Mouse (Mus musculus) forebrain, embryonic 14.5 days (tissue): ENCODE measurements around the gene Blvrb. TPM values are rescaled to one million over a fixed set of nuclear protein-coding genes. Genes with fewer than 3 reads are reported as not detected.

Source experiments
- ATAC-seq: fragments of 200-750 bp; cut with Nextera tagmentation; 2 replicates; pipeline ENCODE4 v1.8.0; 2017; ENCODE audit warnings: mild to moderate bottlenecking, moderate library complexity
- DNase-seq: peaks from one replicate; pipeline ENCODE4 v3.0.0-alpha.2; 2015; ENCODE audit warnings: low spot score
- H3K27ac ChIP-seq: fragments of 300-500 bp; sonication (generic); 2 replicates; pipeline ENCODE4 v1.5.1; 2014; ENCODE audit warnings: low read depth, mild to moderate bottlenecking, control low read depth, low read length, moderate library complexity
- H3K27me3 ChIP-seq: fragments of 300-500 bp; sonication (generic); replicated peaks from 2 replicates; pipeline ENCODE4 v1.6.1; 2014; ENCODE audit warnings: low read length, control low read depth, mixed read lengths; ENCODE audit not compliant: control insufficient read depth, insufficient read depth
- H3K36me3 ChIP-seq: fragments of 300-500 bp; sonication (generic); 2 replicates; pipeline ENCODE4 v1.6.1; 2014; ENCODE audit warnings: low read length, control low read depth; ENCODE audit not compliant: control insufficient read depth, insufficient read depth
- H3K4me1 ChIP-seq: fragments of 300-500 bp; sonication (generic); 2 replicates; pipeline ENCODE4 v1.6.1; 2014; ENCODE audit warnings: antibody characterized with exemption, low read length, control low read depth; ENCODE audit not compliant: control insufficient read depth, insufficient read depth
- H3K4me2 ChIP-seq: fragments of 300-500 bp; sonication (generic); 2 replicates; pipeline ENCODE4 v1.6.1; 2014; ENCODE audit warnings: mild to moderate bottlenecking, control low read depth, low read length
- H3K4me3 ChIP-seq: fragments of 300-500 bp; sonication (generic); 2 replicates; pipeline ENCODE4 v1.5.1; 2014; ENCODE audit warnings: low read depth, low read length, control low read depth
- H3K9ac ChIP-seq: fragments of 300-500 bp; sonication (generic); 2 replicates; pipeline ENCODE4 v1.6.1; 2014; ENCODE audit warnings: mild to moderate bottlenecking, low read length, control low read depth, moderate library complexity
- H3K9me3 ChIP-seq: fragments of 300-500 bp; sonication (generic); replicated peaks from 2 replicates; pipeline ENCODE4 v1.6.1; 2016; ENCODE audit warnings: low read length, control low read depth, mixed read lengths; ENCODE audit not compliant: control insufficient read depth
- WGBS: fragments of 180-500 bp; shearing (Covaris S2); extraction: QIAGEN DNeasy Blood & Tissue Kit; methylation state at CpG from one replicate; pipeline ENCODE4 v1.1.7; 2014; 5-methylcytosine and 5-hydroxymethylcytosine counted together
- polyA plus RNA-seq: library from polyadenylated mRNA; unstranded; fragments of >200 nt; fragmentation: Nextera tagmentation; extraction: Ambion mirVana; gene quantifications from 2 replicates; pipeline ENCODE4 v1.2.1, GENCODE M21; 2014

Blvrb gene
- polyA plus RNA-seq, 1 experiment from 2014 or later: 23.7 TPM

- H3K27ac ChIP-seq: peak overlapping the region; percentile 82
- H3K4me2 ChIP-seq: peak overlapping the region; percentile 90
- no peaks in the 10 kb centered on the region for H3K27me3 ChIP-seq
- peak; percentile 99 for DNase-seq
- ATAC-seq: peak; percentile 92
- peaks cover 3% of the 10 kb centered on the region; the same call in 1 of the 2 replicates for H3K4me1 ChIP-seq
- peaks cover 13% of the 10 kb centered on the region for H3K36me3 ChIP-seq
- H3K9me3 ChIP-seq: no peaks in the 10 kb centered on the region
- peak overlapping the region; percentile 63 for H3K4me3 ChIP-seq
- WGBS: 2% methylated on average over 23 of the region's 23 CpGs
- peak overlapping the region; percentile 66 for H3K9ac ChIP-seq
Measured at GRCm38 (mm10) chr7:27474490-27474954, 26.7 kb downstream of the Blvrb start.

- DNase-seq (no peak), ATAC-seq (no peak)
- Histone ChIP-seq H3K9ac (no peak overlapping the region), H3K36me3 (peaks cover 13% of the 10 kb centered on the region), H3K4me3 (no peak overlapping the region), H3K4me2 (no peak overlapping the region), H3K9me3 (no peaks in the 10 kb centered on the region), H3K27me3 (no peaks in the 10 kb centered on the region), H3K4me1 (peaks cover 3% of the 10 kb centered on the region; the same call in 1 of the 2 replicates), H3K27ac (no peak overlapping the region)
- WGBS: 96% methylated on average over 2 of the region's 2 CpGs
Measured at GRCm38 (mm10) chr7:27475596-27475995, 27.8 kb downstream of the Blvrb start.

DNA sequence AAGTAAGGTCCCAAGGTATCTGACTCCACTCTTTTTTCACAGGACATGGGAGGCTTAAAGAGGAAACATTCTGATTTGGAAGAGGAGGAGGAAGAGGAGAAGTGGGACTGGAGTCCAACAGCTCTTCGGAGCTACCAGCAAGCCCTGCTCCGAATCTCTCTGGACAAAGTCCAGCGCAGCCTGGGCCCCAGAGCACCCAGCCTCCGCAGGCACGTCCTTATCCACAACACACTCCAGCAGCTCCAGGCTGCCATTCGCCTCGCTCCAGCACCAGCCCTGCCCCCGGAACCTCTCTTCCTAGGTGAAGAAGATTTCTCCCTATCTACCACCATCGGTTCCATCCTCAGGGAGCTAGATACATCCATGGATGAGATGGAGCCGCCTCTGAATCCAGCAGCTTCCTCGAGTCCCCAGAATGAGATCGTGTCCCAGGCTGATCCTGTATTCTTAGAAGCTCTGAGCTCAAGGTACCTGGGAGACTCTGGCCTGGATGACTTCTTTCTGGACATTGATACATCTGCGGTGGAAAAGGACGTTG, 28.4 kb downstream of the Blvrb start:
- Histone ChIP-seq H3K4me3 (no peak overlapping the region), H3K27ac (no peak overlapping the region), H3K9ac (no peak overlapping the region), H3K36me3 (peaks cover 13% of the 10 kb centered on the region), H3K9me3 (no peaks in the 10 kb centered on the region), H3K4me1 (peaks cover 3% of the 10 kb centered on the region; the same call in 1 of the 2 replicates), H3K27me3 (no peaks in the 10 kb centered on the region), H3K4me2 (no peak overlapping the region)
- 96% methylated on average over 14 of the region's 14 CpGs for WGBS
- no peak for DNase-seq
- ATAC-seq: no peak

DNA sequence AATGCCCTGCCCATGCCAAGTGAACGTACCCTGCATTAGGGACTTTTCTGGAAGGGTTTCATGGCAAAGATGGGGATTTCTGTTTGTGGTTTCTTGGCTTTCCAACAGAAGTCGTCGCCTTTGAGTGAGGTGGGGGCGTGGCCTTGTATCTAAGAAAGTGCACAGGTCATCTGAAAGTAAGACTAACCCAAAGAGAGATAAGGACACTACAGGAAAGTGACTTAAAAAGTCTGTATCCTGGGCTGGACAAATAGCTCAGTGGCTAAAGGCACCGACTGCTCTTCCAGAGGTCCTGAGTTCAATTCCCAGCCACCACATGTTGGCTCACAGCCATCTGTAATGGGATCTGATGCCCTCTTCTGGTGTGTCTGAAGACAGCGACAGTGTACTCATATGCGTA, 30.8 kb downstream of the Blvrb start:
- DNase-seq (no peak), ATAC-seq (no peak)
- H3K27ac ChIP-seq: no peak overlapping the region
- peaks cover 3% of the 10 kb centered on the region; the same call in 1 of the 2 replicates for H3K4me1 ChIP-seq
- no peaks in the 10 kb centered on the region for H3K9me3 ChIP-seq
- H3K9ac ChIP-seq: no peak overlapping the region
- H3K27me3 ChIP-seq: no peaks in the 10 kb centered on the region
- no peak overlapping the region for H3K4me2 ChIP-seq
- peaks cover 13% of the 10 kb centered on the region for H3K36me3 ChIP-seq
- no peak overlapping the region for H3K4me3 ChIP-seq
- 88% methylated on average over 7 of the region's 7 CpGs for WGBS

- Histone ChIP-seq H3K4me3 (no peak overlapping the region), H3K9ac (no peak overlapping the region), H3K36me3 (peaks cover 13% of the 10 kb centered on the region), H3K27me3 (no peaks in the 10 kb centered on the region), H3K4me1 (peaks cover 3% of the 10 kb centered on the region; the same call in 1 of the 2 replicates), H3K4me2 (no peak overlapping the region), H3K9me3 (no peaks in the 10 kb centered on the region), H3K27ac (no peak overlapping the region)
- WGBS: 65% methylated on average over 1 of the region's 1 CpGs
- DNase-seq: no peak
- ATAC-seq: no peak
Measured at GRCm38 (mm10) chr7:27479750-27480149, 32.0 kb downstream of the Blvrb start.

- no peak for ATAC-seq
- no peaks in the 10 kb centered on the region for H3K27me3 ChIP-seq
- DNase-seq: no peak
- H3K9ac ChIP-seq: no peak overlapping the region
- no peaks in the 10 kb centered on the region for H3K4me1 ChIP-seq
- no peak overlapping the region for H3K4me2 ChIP-seq
- H3K36me3 ChIP-seq: peaks cover 13% of the 10 kb centered on the region
- H3K27ac ChIP-seq: no peak overlapping the region
- WGBS: 65% methylated on average over 3 of the region's 3 CpGs
- H3K4me3 ChIP-seq: no peak overlapping the region
- no peaks in the 10 kb centered on the region for H3K9me3 ChIP-seq
Measured at GRCm38 (mm10) chr7:27480506-27480905, 32.7 kb downstream of the Blvrb start.

GRCm38 (mm10) chr7:27480927-27481626, 33.3 kb downstream of the Blvrb start:
- no peaks in the 10 kb centered on the region for H3K4me1 ChIP-seq
- no peak overlapping the region for H3K27ac ChIP-seq
- H3K9me3 ChIP-seq: no peaks in the 10 kb centered on the region
- H3K27me3 ChIP-seq: no peaks in the 10 kb centered on the region
- DNase-seq (no peak), ATAC-seq (no peak)
- H3K9ac ChIP-seq: peak overlapping the region; percentile 29
- peak overlapping the region; percentile 11 for H3K4me3 ChIP-seq
- peaks cover 13% of the 10 kb centered on the region for H3K36me3 ChIP-seq
- H3K4me2 ChIP-seq: peak overlapping the region; percentile 43
- 12% methylated on average over 11 of the region's 11 CpGs for WGBS

DNA sequence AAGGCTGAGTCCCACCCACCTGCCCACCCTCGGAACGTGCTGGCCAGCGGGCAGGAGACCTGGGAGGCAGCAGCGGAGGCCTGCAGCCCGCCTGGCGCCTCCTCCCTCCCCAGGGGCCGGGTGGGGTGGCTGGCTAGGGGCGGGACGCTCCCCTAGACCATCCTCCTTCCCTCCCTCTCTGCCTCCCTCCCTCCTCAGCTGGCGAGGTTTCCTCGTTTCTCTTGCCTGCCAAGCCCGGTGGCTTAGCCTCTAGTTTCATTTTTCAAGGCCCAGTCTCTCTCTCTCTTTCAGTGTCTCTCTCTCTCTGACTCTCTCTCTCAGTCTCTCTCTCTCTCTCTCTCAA, 33.8 kb downstream of the Blvrb start:
- H3K9ac ChIP-seq: peak overlapping the region; percentile 29
- peak; percentile 89 for ATAC-seq
- peaks cover 8% of the 10 kb centered on the region for H3K36me3 ChIP-seq
- H3K4me1 ChIP-seq: peaks cover 3% of the 10 kb centered on the region; the same call in 1 of the 2 replicates
- no peaks in the 10 kb centered on the region for H3K9me3 ChIP-seq
- peak overlapping the region; percentile 43 for H3K4me2 ChIP-seq
- H3K27me3 ChIP-seq: no peaks in the 10 kb centered on the region
- H3K4me3 ChIP-seq: peak overlapping the region; percentile 11
- peak; percentile 76 for DNase-seq
- H3K27ac ChIP-seq: no peak overlapping the region
- WGBS: 0% methylated on average over 7 of the region's 12 CpGs

DNA sequence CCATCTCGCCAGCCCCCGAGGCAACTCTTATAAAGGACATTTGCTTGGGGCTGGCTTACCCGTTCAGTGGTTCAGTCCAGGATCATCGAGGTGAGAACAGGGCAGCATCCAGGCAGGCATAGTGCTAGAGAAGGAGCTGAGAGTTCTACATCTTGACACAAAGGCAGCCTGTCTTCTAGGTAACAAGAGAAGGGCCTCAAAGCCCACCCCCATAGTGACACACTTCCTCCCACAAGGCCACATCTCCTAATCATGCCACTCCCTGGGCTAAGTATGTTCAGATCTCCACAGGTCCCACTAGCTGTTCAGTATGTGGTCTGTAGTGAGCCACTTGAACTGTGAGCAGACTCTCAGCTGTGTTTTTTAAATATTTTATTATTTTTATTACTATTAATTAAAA, 36.1 kb downstream of the Blvrb start:
- no peak for ATAC-seq

More for the DNA sequence above, 36.1 kb downstream of the Blvrb start:
- Histone ChIP-seq H3K9ac (no peak overlapping the region), H3K27me3 (no peaks in the 10 kb centered on the region), H3K36me3 (no peaks in the 10 kb centered on the region), H3K27ac (no peak overlapping the region), H3K4me2 (no peak overlapping the region), H3K4me1 (peaks cover 3% of the 10 kb centered on the region; the same call in 1 of the 2 replicates), H3K9me3 (no peaks in the 10 kb centered on the region), H3K4me3 (no peak overlapping the region)
- no peak for DNase-seq
- 92% methylated on average over 4 of the region's 4 CpGs for WGBS
